Mouse (Mus musculus): ENCODE measurements around the gene Lgsn. TPM values are rescaled to one million over a fixed set of nuclear protein-coding genes. Genes with fewer than 3 reads are reported as not detected.

Lgsn gene
- total RNA-seq, 2 experiments from 2014 or later = not detected

- DNase-seq (ENCODE audit: low spot score in 2 of 2) = peak; percentile 23 to 47
Measured at GRCm38 (mm10) chr1:31210144-31210543, 33.9 kb downstream of the Lgsn start.

- no peak for DNase-seq (ENCODE audit: low spot score in 2 of 2)
Measured at GRCm38 (mm10) chr1:31214831-31215230, 38.6 kb downstream of the Lgsn start.

GRCm38 (mm10) chr1:31220599-31221250 lies 44.5 kb downstream of the Lgsn start:
- no peak for DNase-seq (ENCODE audit: low spot score in 2 of 2)

- DNase-seq (ENCODE audit: low spot score in 2 of 2) = no peak
Measured at GRCm38 (mm10) chr1:31222564-31222963, 46.4 kb downstream of the Lgsn start, which contains the start of the genes 4931428L18Rik and Pih1d3. Gene 4931428L18Rik (minus strand): TSS chr1:31222684. Gene Pih1d3 (plus strand): TSS chr1:31222838.

GRCm38 (mm10) chr1:31233319-31234036 lies 57.3 kb downstream of the Lgsn start:
- no peak for DNase-seq (ENCODE audit: low spot score in 2 of 2)

Other genes with a start within 250 kb of the Lgsn start
- not detected for gene AC153137.1, start 198.4 kb upstream of the Lgsn start, total RNA-seq (2021)
- under 1 TPM in 1 of 2 experiments, not detected in 1; 0.51 TPM for gene 4931428L18Rik, start 46.3 kb downstream of the Lgsn start, total RNA-seq (2021)
- not detected for gene Pih1d3, start 46.4 kb downstream of the Lgsn start, total RNA-seq (2021)